Mouse (Mus musculus) stomach, embryonic 15.5 days (tissue): ENCODE data around the gene Slc25a11. TPM values are rescaled to one million over a fixed set of nuclear protein-coding genes. Genes with fewer than 3 reads are reported as not detected.

Experiments
- ATAC-seq: fragments of 200-750 bp; cut with Nextera tagmentation; 2 replicates; pipeline ENCODE4 v1.8.0; 2017; ENCODE audit warnings: low read depth, moderate number of reproducible peaks, moderate TSS enrichment; ENCODE audit not compliant: insufficient read depth, low FRiP score
- H3K27ac ChIP-seq: fragments of 300-500 bp; sonication (generic); 2 replicates; pipeline ENCODE4 v1.5.1; 2015; ENCODE audit warnings: mild to moderate bottlenecking, inconsistent platforms
- H3K27me3 ChIP-seq: fragments of 300-500 bp; sonication (generic); replicated peaks from 2 replicates; pipeline ENCODE4 v1.6.1; 2015; ENCODE audit warnings: inconsistent platforms
- H3K36me3 ChIP-seq: fragments of 300-500 bp; sonication (generic); 2 replicates; pipeline ENCODE4 v1.6.1; 2015; ENCODE audit warnings: inconsistent platforms
- H3K4me1 ChIP-seq: fragments of 300-500 bp; sonication (generic); 2 replicates; pipeline ENCODE4 v1.6.1; 2015; ENCODE audit warnings: inconsistent platforms
- H3K4me2 ChIP-seq: fragments of 300-500 bp; sonication (generic); 2 replicates; pipeline ENCODE4 v1.6.1; 2015; ENCODE audit warnings: mild to moderate bottlenecking, inconsistent platforms
- H3K4me3 ChIP-seq: fragments of 300-500 bp; sonication (generic); replicated peaks from 2 replicates; pipeline ENCODE4 v1.5.1; 2015; ENCODE audit warnings: inconsistent platforms
- H3K9ac ChIP-seq: fragments of 300-500 bp; sonication (generic); 2 replicates; pipeline ENCODE4 v1.6.1; 2015; ENCODE audit warnings: inconsistent platforms
- H3K9me3 ChIP-seq: fragments of 300-500 bp; sonication (generic); 2 replicates; pipeline ENCODE4 v1.6.1; 2016; ENCODE audit warnings: inconsistent platforms
- WGBS: fragments of 180-500 bp; shearing (Covaris S2); methylation state at CpG from one replicate; pipeline ENCODE4 v1.1.7; 2015; 5-methylcytosine and 5-hydroxymethylcytosine counted together
- polyA plus RNA-seq: library from polyadenylated mRNA; unstranded; fragments of >200 nt; fragmentation: Nextera tagmentation; extraction: Ambion mirVana; gene quantifications from 2 replicates; pipeline ENCODE4 v1.2.1, GENCODE M21; 2015

Slc25a11 gene
- polyA plus RNA-seq, 1 experiment from 2014 or later, result 150 TPM

- Histone ChIP-seq H3K4me2 (no peak overlapping the region), H3K9me3 (no peaks in the 10 kb centered on the region), H3K4me1 (no peaks in the 10 kb centered on the region), H3K4me3 (no peak overlapping the region), H3K9ac (no peak overlapping the region), H3K27me3 (no peaks in the 10 kb centered on the region), H3K27ac (no peak overlapping the region), H3K36me3 (no peaks in the 10 kb centered on the region)
- no peak for ATAC-seq
- WGBS, result 59% methylated on average over 4 of the region's 4 CpGs
Measured at GRCm38 (mm10) chr11:70626877-70627276, 20.4 kb downstream of the Slc25a11 start.

- Histone ChIP-seq H3K4me1 (no peaks in the 10 kb centered on the region; the same call in 1 of the 2 replicates), H3K4me3 (no peak overlapping the region), H3K27ac (no peak overlapping the region), H3K9me3 (no peaks in the 10 kb centered on the region), H3K4me2 (no peak overlapping the region), H3K27me3 (no peaks in the 10 kb centered on the region), H3K9ac (no peak overlapping the region), H3K36me3 (no peaks in the 10 kb centered on the region)
- WGBS, result 48% methylated on average over 4 of the region's 4 CpGs
- ATAC-seq, result no peak
Measured at GRCm38 (mm10) chr11:70625473-70625872, 21.8 kb downstream of the Slc25a11 start.

- peak; percentile 16; the same call in 1 of the 2 replicates for ATAC-seq
- Histone ChIP-seq H3K4me2 (no peak overlapping the region), H3K4me1 (no peaks in the 10 kb centered on the region; the same call in 1 of the 2 replicates), H3K9ac (no peak overlapping the region), H3K27ac (no peak overlapping the region), H3K4me3 (no peak overlapping the region), H3K36me3 (no peaks in the 10 kb centered on the region), H3K9me3 (no peaks in the 10 kb centered on the region), H3K27me3 (no peaks in the 10 kb centered on the region)
- 75% methylated on average over 10 of the region's 10 CpGs for WGBS
Measured at GRCm38 (mm10) chr11:70623053-70623742, 24.1 kb downstream of the Slc25a11 start.

GRCm38 (mm10) chr11:70621972-70622814, 25.1 kb downstream of the Slc25a11 start:
- Histone ChIP-seq H3K4me2 (no peak overlapping the region), H3K36me3 (no peaks in the 10 kb centered on the region), H3K9me3 (no peaks in the 10 kb centered on the region), H3K4me1 (no peaks in the 10 kb centered on the region; the same call in 1 of the 2 replicates), H3K9ac (no peak overlapping the region), H3K27ac (no peak overlapping the region), H3K27me3 (no peaks in the 10 kb centered on the region), H3K4me3 (no peak overlapping the region)
- ATAC-seq, result no peak; the same call in 1 of the 2 replicates
- WGBS, result 36% methylated on average over 7 of the region's 7 CpGs

- 47% methylated on average over 1 of the region's 1 CpGs for WGBS
- H3K9me3 ChIP-seq, result no peaks in the 10 kb centered on the region
- 0 out of 2 replicates have a peak, but pooled peaks cover 3% of the 10 kb centered on the region for H3K27me3 ChIP-seq
- H3K4me2 ChIP-seq, result no peak within 1 kb of the TSS
- H3K4me1 ChIP-seq, result peaks cover 11% of the 10 kb centered on the region
- H3K9ac ChIP-seq, result no peak within 1 kb of the TSS
- no peak within 1 kb of the TSS for H3K4me3 ChIP-seq
- no peak for ATAC-seq
- H3K27ac ChIP-seq, result no peak within 1 kb of the TSS
- no peaks in the 10 kb centered on the region for H3K36me3 ChIP-seq
Measured at GRCm38 (mm10) chr11:70619101-70619500, 28.2 kb downstream of the Slc25a11 start, which contains the start of gene Chrne. Gene Chrne, minus strand, starts transcription at chr11:70619216.

GRCm38 (mm10) chr11:70615516-70616093, 31.7 kb downstream of the Slc25a11 start, which contains the start of gene 4930544D05Rik:
Gene 4930544D05Rik, plus strand, starts transcription at chr11:70615848.
- WGBS, result 15% methylated on average over 21 of the region's 21 CpGs
- no peak for ATAC-seq
- Histone ChIP-seq H3K4me1 (peaks cover 11% of the 10 kb centered on the region), H3K4me3 (peak within 1 kb of the TSS; percentile 44), H3K9me3 (no peaks in the 10 kb centered on the region), H3K4me2 (peak within 1 kb of the TSS; percentile 93), H3K27me3 (0 out of 2 replicates have a peak, but pooled peaks cover 3% of the 10 kb centered on the region), H3K9ac (0 out of 2 replicates have a peak within 1 kb of the TSS, but pooled peaks have one; percentile 27), H3K36me3 (peaks cover 15% of the 10 kb centered on the region), H3K27ac (peak within 1 kb of the TSS; percentile 78)

- 0 out of 2 replicates have a peak, but pooled peaks cover 3% of the 10 kb centered on the region for H3K27me3 ChIP-seq
- WGBS, result 1% methylated on average over 17 of the region's 17 CpGs
- peak; percentile 87 for ATAC-seq
Measured at GRCm38 (mm10) chr11:70615074-70615473, 32.2 kb downstream of the Slc25a11 start.

GRCm38 (mm10) chr11:70612505-70612904, 34.8 kb downstream of the Slc25a11 start:
- ATAC-seq, result no peak
- Histone ChIP-seq H3K4me2 (no peak overlapping the region), H3K9me3 (no peaks in the 10 kb centered on the region), H3K27ac (no peak overlapping the region), H3K36me3 (peaks cover 46% of the 10 kb centered on the region), H3K4me1 (peaks cover 11% of the 10 kb centered on the region), H3K9ac (no peak overlapping the region), H3K4me3 (no peak overlapping the region), H3K27me3 (0 out of 2 replicates have a peak, but pooled peaks cover 3% of the 10 kb centered on the region)
- WGBS, result 79% methylated on average over 7 of the region's 7 CpGs

More at GRCm38 (mm10) chr11:70615074-70615473, 32.2 kb downstream of the Slc25a11 start:
- peak overlapping the region; percentile 44 for H3K4me3 ChIP-seq
- H3K9ac ChIP-seq, result 0 out of 2 replicates have a peak overlapping the region, but pooled peaks have one; percentile 27
- peak overlapping the region; percentile 78 for H3K27ac ChIP-seq
- peaks cover 20% of the 10 kb centered on the region for H3K36me3 ChIP-seq
- peak overlapping the region; percentile 93 for H3K4me2 ChIP-seq
- peaks cover 11% of the 10 kb centered on the region for H3K4me1 ChIP-seq
- no peaks in the 10 kb centered on the region for H3K9me3 ChIP-seq

- no peak for ATAC-seq
- Histone ChIP-seq H3K27ac (no peak overlapping the region), H3K9me3 (no peaks in the 10 kb centered on the region), H3K4me1 (peaks cover 11% of the 10 kb centered on the region), H3K4me2 (no peak overlapping the region), H3K4me3 (no peak overlapping the region), H3K36me3 (peaks cover 58% of the 10 kb centered on the region), H3K27me3 (no peaks in the 10 kb centered on the region), H3K9ac (no peak overlapping the region)
- WGBS, result 82% methylated on average over 4 of the region's 4 CpGs
Measured at GRCm38 (mm10) chr11:70610752-70611151, 36.5 kb downstream of the Slc25a11 start.

- Histone ChIP-seq H3K27ac (no peak overlapping the region), H3K4me2 (no peak overlapping the region), H3K9me3 (no peaks in the 10 kb centered on the region), H3K4me3 (no peak overlapping the region), H3K27me3 (no peaks in the 10 kb centered on the region), H3K4me1 (no peaks in the 10 kb centered on the region), H3K9ac (no peak overlapping the region), H3K36me3 (peaks cover 66% of the 10 kb centered on the region)
- WGBS, result 91% methylated on average over 26 of the region's 26 CpGs
- no peak for ATAC-seq
Measured at GRCm38 (mm10) chr11:70608381-70609066, 38.8 kb downstream of the Slc25a11 start.

GRCm38 (mm10) chr11:70607611-70608010, 39.7 kb downstream of the Slc25a11 start:
- no peak for ATAC-seq
- peaks cover 59% of the 10 kb centered on the region for H3K36me3 ChIP-seq
- no peaks in the 10 kb centered on the region for H3K4me1 ChIP-seq
- 84% methylated on average over 9 of the region's 9 CpGs for WGBS
- H3K27me3 ChIP-seq, result no peaks in the 10 kb centered on the region
- no peak overlapping the region for H3K4me3 ChIP-seq
- no peaks in the 10 kb centered on the region for H3K9me3 ChIP-seq
- H3K9ac ChIP-seq, result no peak overlapping the region
- H3K27ac ChIP-seq, result no peak overlapping the region
- H3K4me2 ChIP-seq, result no peak overlapping the region
